Mouse (Mus musculus): ENCODE data around the gene Gm1673.
A peak's percentile ranks its signal among the peaks of the same experiment; 100 is the strongest.
"Not testable (repeated sequence)": the region's sequence is repeated elsewhere in the genome, so short reads cannot be mapped to it uniquely, and the experiment has no call there.

Gm1673 gene

DNA sequence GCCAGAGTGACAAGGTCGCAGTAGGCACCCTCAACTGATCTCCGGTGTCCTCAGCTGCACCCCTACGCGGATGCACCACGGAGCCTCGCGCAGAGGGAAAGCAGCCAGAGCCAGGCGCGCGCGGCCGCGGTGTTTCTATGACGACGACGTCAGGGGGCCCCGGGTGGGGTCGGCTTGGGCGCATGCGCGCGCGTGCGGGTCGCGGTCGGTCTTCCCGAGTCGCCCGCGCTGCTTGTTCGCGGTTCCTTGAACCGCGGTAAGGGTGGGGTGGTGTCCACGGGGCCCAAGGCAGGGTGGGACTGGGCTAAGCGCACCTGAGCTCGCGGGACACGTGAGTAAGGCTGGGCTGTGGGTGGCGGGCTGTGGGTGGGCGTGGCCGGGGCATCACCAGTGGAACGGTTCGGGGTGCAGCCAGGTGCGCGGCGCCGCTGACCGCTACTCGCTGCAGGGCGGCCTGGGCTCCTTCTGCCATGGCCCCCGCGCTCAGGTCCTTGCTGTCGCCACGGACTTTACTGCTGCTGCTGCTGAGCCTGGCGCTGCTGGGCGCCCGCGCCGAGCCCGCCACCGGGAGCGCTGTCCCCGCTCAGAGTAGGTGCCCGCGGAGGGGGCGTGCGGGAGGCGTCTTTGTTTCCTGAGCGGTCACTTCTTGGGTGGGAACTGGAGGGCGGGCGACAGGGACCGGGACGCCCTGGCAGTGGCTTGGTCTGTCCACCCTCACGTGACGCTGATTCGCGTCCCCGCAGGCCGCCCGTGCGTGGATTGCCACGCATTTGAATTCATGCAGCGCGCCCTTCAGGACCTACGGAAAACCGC lies at the start of gene Gm1673:
Gene Gm1673, plus strand, starts transcription at position 125 of the 813 bp plus-strand sequence.
- no peak for DNase-seq (ENCODE audit: extremely low read depth, low read depth, low spot score)

DNA sequence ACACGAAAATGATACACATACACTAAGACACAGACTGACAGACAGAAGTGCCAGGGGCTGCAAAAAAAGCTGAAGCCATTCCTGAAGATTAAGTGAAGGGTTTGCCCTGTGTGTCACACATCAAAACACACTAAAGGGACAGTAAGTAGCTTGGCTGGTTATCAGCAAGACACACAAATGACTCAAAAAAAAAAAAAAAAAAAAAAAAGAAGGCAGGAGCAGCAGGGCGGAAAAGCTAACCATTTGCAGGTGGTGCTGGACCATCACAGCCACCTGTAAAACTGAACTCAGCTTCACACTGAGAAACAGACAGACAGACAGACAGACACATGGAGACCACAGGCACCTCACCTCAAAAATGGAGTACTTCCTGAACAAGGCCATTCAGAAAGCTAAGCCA lies 49.2 kb upstream of the Gm1673 start:
- DNase-seq (ENCODE audit: extremely low read depth, low read depth, low spot score), result no peak

GRCm38 (mm10) chr5:33934877-33935276 lies 48.4 kb upstream of the Gm1673 start:
- no peak for DNase-seq (ENCODE audit: extremely low read depth, low read depth, low spot score)

DNA sequence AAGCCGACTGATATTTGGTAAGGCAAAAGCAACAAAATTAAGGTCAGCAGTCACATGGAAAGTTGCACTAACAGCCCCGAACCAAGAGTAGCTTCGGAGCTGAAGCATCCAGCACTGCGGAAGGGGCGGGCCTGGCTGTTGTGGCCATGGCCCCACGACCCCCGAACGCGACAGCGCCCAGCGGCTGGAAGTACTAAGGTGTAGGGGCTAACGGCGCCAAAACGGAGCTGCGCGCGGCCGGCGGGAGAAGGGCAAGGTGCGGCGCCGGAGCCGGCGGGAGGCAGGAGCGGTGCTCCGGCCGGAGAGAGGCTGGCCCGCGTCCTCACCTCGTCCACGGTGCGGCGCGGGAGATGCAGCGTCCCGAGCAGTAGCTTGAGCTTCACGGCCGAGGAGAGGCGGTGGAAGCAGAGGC lies 47.5 kb upstream of the Gm1673 start:
- DNase-seq (ENCODE audit: extremely low read depth, low read depth, low spot score), result no peak

DNA sequence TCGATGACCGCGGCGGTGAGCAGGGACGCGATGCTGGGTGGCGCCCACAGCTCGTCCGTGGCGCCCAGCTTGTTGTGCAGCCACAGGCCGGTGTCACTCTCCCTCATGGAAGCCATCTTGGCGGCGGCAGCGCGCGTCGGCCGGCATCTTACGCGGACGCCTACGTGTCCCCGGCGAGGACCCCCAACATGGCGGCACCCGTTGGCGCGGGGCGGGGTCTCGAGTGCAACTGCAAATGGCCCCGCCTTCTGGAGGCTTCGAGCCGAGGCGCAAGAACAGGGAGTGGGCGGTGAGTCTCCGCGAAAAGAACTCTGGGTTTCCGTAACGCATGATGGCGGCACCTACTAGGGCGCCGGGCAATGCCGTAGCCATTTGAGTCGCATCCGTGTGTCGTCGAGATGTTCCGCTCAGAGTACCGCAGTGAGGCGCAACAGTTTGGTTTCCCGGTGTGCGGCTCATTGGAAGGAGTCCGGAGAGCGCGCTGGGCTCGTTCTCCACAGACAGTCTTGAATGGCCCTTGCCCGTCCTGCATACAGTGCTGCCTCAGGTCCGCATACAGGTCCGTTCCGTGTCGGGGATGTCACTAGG lies 47.0 kb upstream of the Gm1673 start, which contains the start of gene Nelfa:
Gene Nelfa, minus strand, starts transcription at position 294 of the 588 bp plus-strand sequence.
- DNase-seq (ENCODE audit: extremely low read depth, low read depth, low spot score), result peak; percentile 86

DNA sequence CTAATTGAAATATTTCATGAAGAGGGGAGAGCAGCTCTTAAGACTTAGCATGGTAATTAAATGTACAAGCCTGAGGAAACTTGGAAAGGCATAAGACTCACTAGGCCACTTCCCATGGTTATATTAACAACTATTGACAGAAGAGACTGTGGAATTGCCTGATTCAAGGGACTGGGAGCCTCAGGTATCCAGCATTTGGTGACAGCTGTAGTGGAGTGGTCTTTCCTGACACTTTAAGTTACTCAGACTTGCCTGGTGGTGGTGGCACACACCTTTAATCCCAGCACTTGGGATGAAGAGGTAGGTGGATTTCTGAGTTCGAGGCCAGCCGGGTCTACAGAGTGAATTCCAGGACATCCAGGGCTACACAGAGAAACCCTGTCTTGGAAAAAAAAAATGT lies 46.0 kb upstream of the Gm1673 start:
- no peak for DNase-seq (ENCODE audit: extremely low read depth, low read depth, low spot score)

DNA sequence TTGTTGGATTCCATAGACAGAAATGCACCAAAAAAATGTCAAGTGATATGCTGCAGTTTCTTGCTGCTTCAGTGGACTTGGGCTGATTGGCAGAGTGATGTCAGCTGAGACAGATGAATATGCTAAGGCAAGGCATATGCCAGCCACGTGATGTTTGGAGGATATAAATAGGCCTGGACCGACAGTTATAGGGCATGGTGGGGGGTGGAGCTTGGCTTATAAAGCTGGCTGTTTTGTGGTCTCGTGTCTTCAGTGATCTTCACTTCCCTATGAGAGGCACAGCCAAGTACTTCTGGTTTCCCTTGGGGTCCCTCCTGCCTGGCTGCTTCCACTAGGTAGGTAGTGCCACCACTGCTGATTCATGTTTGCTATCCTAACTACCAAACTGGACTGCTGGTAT lies 44.8 kb upstream of the Gm1673 start:
- no peak for DNase-seq (ENCODE audit: extremely low read depth, low read depth, low spot score)

DNA sequence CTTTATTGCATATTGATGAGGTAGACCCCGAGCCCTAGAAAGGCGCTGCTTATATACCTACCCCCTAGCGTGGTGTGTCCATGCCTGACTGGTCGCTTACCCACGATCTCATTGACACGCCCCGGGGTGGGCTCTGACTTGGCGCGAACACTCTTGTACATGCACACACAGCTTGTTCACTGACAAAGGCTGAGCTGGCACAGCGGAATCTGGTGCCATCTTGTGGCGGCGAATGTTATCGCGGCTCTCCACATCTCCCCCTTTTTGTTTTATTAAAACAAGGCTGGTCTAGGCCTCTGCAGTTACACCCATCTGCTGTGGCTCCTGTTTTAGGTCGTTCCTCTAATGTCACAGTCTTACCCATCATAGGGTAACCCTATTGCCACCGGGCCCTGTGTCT lies 36.2 kb upstream of the Gm1673 start:
- not testable (repeated sequence) for DNase-seq (ENCODE audit: extremely low read depth, low read depth, low spot score)

GRCm38 (mm10) chr5:33948314-33948713 lies 34.9 kb upstream of the Gm1673 start:
- DNase-seq (ENCODE audit: extremely low read depth, low read depth, low spot score), result no peak

- DNase-seq (ENCODE audit: extremely low read depth, low read depth, low spot score), result no peak
These were observed 29.6 kb upstream of the Gm1673 start for GRCm38 (mm10) chr5:33953471-33954185.

- no peak for DNase-seq (ENCODE audit: extremely low read depth, low read depth, low spot score)
These were observed 28.9 kb upstream of the Gm1673 start for GRCm38 (mm10) chr5:33954354-33954753.

GRCm38 (mm10) chr5:33955868-33956267 lies 27.4 kb upstream of the Gm1673 start:
- DNase-seq (ENCODE audit: extremely low read depth, low read depth, low spot score), result no peak

GRCm38 (mm10) chr5:33959382-33959781 lies 23.9 kb upstream of the Gm1673 start:
- DNase-seq (ENCODE audit: extremely low read depth, low read depth, low spot score), result no peak

- no peak for DNase-seq (ENCODE audit: extremely low read depth, low read depth, low spot score)
These were observed 8.5 kb upstream of the Gm1673 start for GRCm38 (mm10) chr5:33974736-33975135.

- DNase-seq (ENCODE audit: extremely low read depth, low read depth, low spot score), result no peak
These were observed 7.0 kb upstream of the Gm1673 start for GRCm38 (mm10) chr5:33976267-33976666.

- DNase-seq (ENCODE audit: extremely low read depth, low read depth, low spot score), result no peak
These were observed 438 bp upstream of the Gm1673 start for GRCm38 (mm10) chr5:33982731-33983259.

- no peak for DNase-seq (ENCODE audit: extremely low read depth, low read depth, low spot score)
These were observed 11.7 kb downstream of the Gm1673 start for GRCm38 (mm10) chr5:33994671-33995625.

DNA sequence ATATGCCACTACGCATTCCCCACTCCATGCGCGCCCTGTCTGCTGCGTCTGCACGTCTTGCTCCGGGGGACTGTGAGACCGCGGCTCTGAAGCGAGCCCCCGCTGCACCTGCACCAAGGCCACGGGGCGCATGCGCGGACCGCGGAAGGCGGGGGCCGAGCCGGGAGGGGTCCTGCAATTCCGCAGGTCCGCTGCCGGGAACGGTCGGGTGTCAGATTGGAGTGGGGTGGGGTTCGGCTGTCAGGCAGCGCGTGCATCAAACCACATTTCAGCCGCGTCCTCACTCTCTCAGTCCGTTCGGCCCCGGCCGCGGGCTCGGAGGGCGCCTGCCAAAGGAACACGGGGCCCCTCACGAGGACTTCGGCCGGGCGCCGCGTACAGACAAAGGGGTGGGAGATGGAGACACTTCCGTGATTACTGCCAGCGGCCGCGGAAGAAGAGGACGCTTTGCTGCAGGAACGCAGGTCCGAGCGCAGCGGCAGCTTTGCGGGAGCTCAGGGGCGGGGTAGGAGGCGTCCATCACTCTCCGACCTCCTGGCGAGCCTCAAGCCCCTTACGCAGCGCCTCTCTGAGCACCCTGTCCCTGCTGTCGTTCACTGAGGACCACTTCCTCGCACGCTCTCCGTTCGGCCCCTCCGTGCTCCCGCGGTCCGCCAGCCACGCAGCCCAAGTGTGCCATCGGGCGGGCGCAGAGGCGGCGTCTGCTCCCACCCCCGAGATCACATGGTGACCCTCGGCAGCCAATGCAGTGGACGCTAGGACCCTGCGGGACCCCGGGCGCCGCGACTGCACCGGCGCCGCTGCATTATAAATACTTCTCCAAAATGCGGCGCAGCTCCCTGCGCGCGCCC lies 12.8 kb downstream of the Gm1673 start, which contains the start of gene Nat8l:
Gene Nat8l, plus strand, starts transcription at position 142 of the 851 bp plus-strand sequence.
- DNase-seq (ENCODE audit: extremely low read depth, low read depth, low spot score), result no peak

DNA sequence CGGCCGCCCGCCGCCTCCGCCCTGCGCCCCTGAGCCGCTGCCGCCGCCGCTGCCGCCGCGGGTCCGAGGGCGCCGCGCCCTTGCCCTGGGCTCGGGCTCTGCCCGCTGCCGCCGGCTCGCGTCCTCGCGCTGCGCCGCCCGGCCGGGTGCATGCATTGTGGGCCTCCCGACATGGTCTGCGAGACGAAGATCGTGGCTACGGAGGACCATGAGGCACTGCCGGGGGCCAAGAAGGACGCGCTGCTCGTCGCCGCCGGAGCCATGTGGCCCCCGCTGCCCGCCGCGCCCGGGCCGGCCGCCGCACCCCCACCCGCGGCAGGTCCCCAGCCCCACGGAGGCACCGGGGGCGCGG lies 13.4 kb downstream of the Gm1673 start:
- DNase-seq (ENCODE audit: extremely low read depth, low read depth, low spot score), result no peak

Data from fat pad, adult 2 months (tissue).